In genomic region chr1:59625410-59625809, GRCm38 (mm10) we compare ENCODE assay signal across 9 mouse cellular contexts. TPM values are rescaled to one million over a fixed set of nuclear protein-coding genes. Genes with fewer than 3 reads are reported as not detected.
DNase-seq lines count a peak whose midpoint lies in the region; ATAC-seq and TF ChIP-seq lines count a peak whose summit lies in the region.
"Had no signal": no experiment of that assay in that cellular context is flagged by ENCODE, and none has a peak within 500 bp of the region (broad histone marks: within the 10 kb centered on the region; RNA-seq: fewer than 3 reads in every experiment).

No protein-coding gene starts in this region.

- H3K27me3 ChIP-seq in midbrain, embryonic 13.5 days, result no peaks in the 10 kb centered on the region

- ATAC-seq in midbrain, embryonic 13.5 days, result no peak

- no peaks in the 10 kb centered on the region for H3K36me3 ChIP-seq in midbrain, embryonic 13.5 days
- H3K36me3 ChIP-seq: embryonic facial prominence, embryonic 10.5 days had no signal

- H3K4me2 ChIP-seq in midbrain, embryonic 13.5 days (replicated peaks), result no peak overlapping the region

- TF ChIP-seq POLR2A in embryonic fibroblast, embryonic 13.5 days (IDR thresholded peaks at IDR 0.05; ENCODE audit: low read depth, low read length), result no peak

- WGBS in midbrain, embryonic 13.5 days, result 82% methylated on average over 5 of the region's 5 CpGs

- H3K9me3 ChIP-seq in midbrain, embryonic 13.5 days, result no peaks in the 10 kb centered on the region
- H3K9me3 ChIP-seq: embryonic facial prominence, embryonic 10.5 days had no signal

- H3K4me1 ChIP-seq in embryonic fibroblast, embryonic 13.5 days (ENCODE audit: control insufficient read depth, insufficient read depth, low read length), result peaks cover 5% of the 10 kb centered on the region
- no peaks in the 10 kb centered on the region for H3K4me1 ChIP-seq in midbrain, embryonic 13.5 days (replicated peaks)

- H3K9ac ChIP-seq in midbrain, embryonic 13.5 days (replicated peaks), result no peak overlapping the region

- H3K4me3 ChIP-seq in embryonic fibroblast, embryonic 13.5 days (ENCODE audit: insufficient read depth, low read length), result no peak overlapping the region
- H3K4me3 ChIP-seq in midbrain, embryonic 13.5 days (replicated peaks), result no peak overlapping the region
- H3K4me3 ChIP-seq: embryonic facial prominence, embryonic 10.5 days had no signal

- peak; percentile 73 for DNase-seq in adrenal gland, postnatal 10 days
- DNase-seq in adrenal gland, postnatal 4 days (ENCODE audit: low spot score in 2 of 2), result no peak
- DNase-seq in kidney, adult 18-20 months, result peak; percentile 28
- DNase-seq in kidney, adult 8-10 months, result no peak
- peak; percentile 79 for DNase-seq in cerebellum, adult 11 months
- no peak for DNase-seq in thymus, adult 18-20 months

- TF ChIP-seq CTCF in embryonic fibroblast, embryonic 13.5 days (IDR thresholded peaks at IDR 0.05; ENCODE audit: borderline replicate concordance, insufficient read depth, low read length), result no peak

- H3K27ac ChIP-seq in embryonic fibroblast, embryonic 13.5 days (ENCODE audit: insufficient read depth, low read length), result peak overlapping the region; percentile 2; the same call in 1 of the 2 replicates
- no peak overlapping the region for H3K27ac ChIP-seq in midbrain, embryonic 13.5 days
- H3K27ac ChIP-seq: embryonic facial prominence, embryonic 10.5 days had no signal

RNA-seq across cellular contexts. Expression of gene Sumo1, which starts 45.2 kb away (rescaled TPM):
- 100 to 1,000 TPM; 105 to 125 TPM for total RNA-seq in adrenal gland, postnatal 10 days (2021)
- 100 to 1,000 TPM; 158 to 163 TPM for total RNA-seq in adrenal gland, postnatal 4 days (2021)
- 195 and 227 TPM in 2 replicates for polyA plus RNA-seq in embryonic fibroblast, embryonic 13.5 days (2011; ENCODE audit: insufficient read length, low read depth, missing spikeins)
- polyA plus RNA-seq in midbrain, embryonic 13.5 days (2015; fragmentation: Nextera tagmentation; extraction: Ambion mirVana), result 453 and 473 TPM in 2 replicates

RNA-seq across cellular contexts. Expression of gene Nop58, which starts 59.4 kb away (rescaled TPM):
- total RNA-seq in adrenal gland, postnatal 10 days (2021), result 100 to 1,000 TPM; 114 to 126 TPM
- total RNA-seq in adrenal gland, postnatal 4 days (2021), result 100 to 1,000 TPM; 146 to 164 TPM
- 260 and 275 TPM in 2 replicates for polyA plus RNA-seq in embryonic fibroblast, embryonic 13.5 days (2011; ENCODE audit: insufficient read length, low read depth, missing spikeins)
- polyA plus RNA-seq in midbrain, embryonic 13.5 days (2015; fragmentation: Nextera tagmentation; extraction: Ambion mirVana), result 182 and 192 TPM in 2 replicates

Comparison
In these comparisons a context has a peak if more than half of its experiments do, and no peak if none do; other contexts are left out.
1. DNase-seq: peak in adrenal gland, postnatal 10 days (single experiment), kidney, adult 18-20 months (single experiment) and cerebellum, adult 11 months (single experiment); none in adrenal gland, postnatal 4 days (0 of 2), kidney, adult 8-10 months (0 of 2) and thymus, adult 18-20 months (0 of 2).